Mouse (Mus musculus): ENCODE results near the gene Nr1i2. TPM values are rescaled to one million over a fixed set of nuclear protein-coding genes. Genes with fewer than 3 reads are reported as not detected.

Gene Nr1i2
- polyA plus RNA-seq, 1 experiment from 2014 or later: not detected

DNA sequence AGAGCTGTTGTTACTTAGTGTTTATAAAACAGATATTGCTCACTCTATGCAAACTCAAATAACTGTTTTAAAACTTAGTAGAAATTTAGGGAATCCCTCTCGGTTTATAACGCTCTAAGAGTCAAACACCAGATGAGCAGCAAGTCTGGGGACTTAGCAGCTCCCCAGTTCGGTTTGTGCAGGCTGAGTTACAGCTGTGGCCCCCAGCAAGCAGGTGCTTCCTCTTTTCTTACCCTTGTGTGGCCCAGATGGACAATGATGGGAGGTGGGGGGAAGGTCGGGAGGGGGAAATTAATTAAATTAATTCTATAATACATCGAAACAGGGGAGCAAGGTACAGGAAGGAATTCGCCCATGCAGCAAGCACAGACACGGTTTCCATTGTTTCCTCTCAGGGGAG lies 13.0 kb upstream of the Nr1i2 start:
- no peak overlapping the region for H3K27ac ChIP-seq (replicated peaks)
- H3K9ac ChIP-seq: no peak overlapping the region
- WGBS: 65% methylated on average over 7 of the region's 7 CpGs
- no peaks in the 10 kb centered on the region for H3K36me3 ChIP-seq
- ATAC-seq (ENCODE audit: extremely low read depth, insufficient number of reproducible peaks, low FRiP score, low TSS enrichment): no peak
- H3K4me2 ChIP-seq: no peak overlapping the region
- 0 out of 2 replicates have a peak, but pooled peaks cover 5% of the 10 kb centered on the region for H3K9me3 ChIP-seq
- no peaks in the 10 kb centered on the region for H3K4me1 ChIP-seq
- H3K27me3 ChIP-seq (replicated peaks): no peaks in the 10 kb centered on the region
- H3K4me3 ChIP-seq: no peak overlapping the region

DNA sequence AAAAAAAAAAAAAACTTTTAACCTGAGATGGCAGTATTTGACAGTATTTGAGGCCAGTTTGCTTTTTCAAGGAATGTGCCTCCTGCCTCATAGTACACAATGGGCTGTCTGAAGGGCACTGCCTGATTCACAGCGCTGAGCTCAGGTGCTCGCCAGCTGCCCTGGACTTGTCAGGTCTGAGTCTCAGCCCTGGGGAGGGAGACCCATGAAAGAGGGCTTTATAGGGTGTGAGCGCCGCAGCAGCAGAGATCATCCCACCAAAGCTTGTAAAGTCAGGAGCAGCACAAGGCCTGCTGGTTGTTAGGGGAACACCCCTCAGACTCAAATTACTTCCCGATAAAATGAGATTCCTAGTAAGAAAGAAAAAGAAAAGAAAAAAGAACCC lies 12.6 kb upstream of the Nr1i2 start:
- no peak overlapping the region for H3K27ac ChIP-seq (replicated peaks)
- H3K4me2 ChIP-seq: no peak overlapping the region
- WGBS: 65% methylated on average over 5 of the region's 5 CpGs
- ATAC-seq (ENCODE audit: extremely low read depth, insufficient number of reproducible peaks, low FRiP score, low TSS enrichment): no peak
- H3K4me1 ChIP-seq: no peaks in the 10 kb centered on the region
- H3K27me3 ChIP-seq (replicated peaks): no peaks in the 10 kb centered on the region
- H3K9me3 ChIP-seq: 0 out of 2 replicates have a peak, but pooled peaks cover 5% of the 10 kb centered on the region
- no peak overlapping the region for H3K4me3 ChIP-seq
- H3K9ac ChIP-seq: no peak overlapping the region
- H3K36me3 ChIP-seq: no peaks in the 10 kb centered on the region

DNA sequence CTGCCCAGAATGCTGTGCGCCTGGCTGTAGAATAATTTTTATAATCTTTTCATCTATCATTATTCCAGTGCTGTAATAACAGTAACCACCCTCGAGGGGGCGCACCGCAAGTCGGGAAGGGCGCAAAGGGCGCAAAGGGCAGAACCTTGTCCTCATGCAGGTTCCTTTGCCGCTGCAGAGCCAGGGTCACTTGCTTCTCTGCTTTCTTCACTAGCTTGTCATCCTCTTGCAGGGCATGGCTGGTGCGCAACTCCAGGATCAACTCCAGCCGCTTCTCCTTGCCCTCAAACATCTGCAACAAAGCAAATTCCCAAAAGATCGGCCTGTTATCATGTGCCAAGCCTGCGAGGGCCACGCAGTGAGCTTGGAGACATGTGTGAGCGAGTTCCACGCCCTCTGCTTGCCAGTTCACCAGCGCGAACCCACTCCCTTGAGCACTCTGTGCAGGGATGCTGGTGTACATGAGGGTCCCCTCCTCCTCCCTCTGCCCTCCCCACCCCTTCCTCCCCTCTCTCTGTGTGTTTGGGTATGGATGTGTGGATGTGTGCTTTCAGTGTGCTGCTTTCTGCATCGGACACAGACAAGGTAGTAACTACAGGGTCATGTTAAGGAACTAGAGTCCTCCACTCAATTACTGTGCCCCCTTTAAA lies 12.1 kb upstream of the Nr1i2 start:
- Histone ChIP-seq H3K27me3 (replicated peaks) (no peaks in the 10 kb centered on the region), H3K9me3 (0 out of 2 replicates have a peak, but pooled peaks cover 5% of the 10 kb centered on the region), H3K4me2 (no peak overlapping the region), H3K27ac (replicated peaks) (no peak overlapping the region), H3K4me3 (no peak overlapping the region), H3K36me3 (no peaks in the 10 kb centered on the region), H3K4me1 (no peaks in the 10 kb centered on the region), H3K9ac (no peak overlapping the region)
- 39% methylated on average over 18 of the region's 18 CpGs for WGBS
- no peak for ATAC-seq (ENCODE audit: extremely low read depth, insufficient number of reproducible peaks, low FRiP score, low TSS enrichment)

DNA sequence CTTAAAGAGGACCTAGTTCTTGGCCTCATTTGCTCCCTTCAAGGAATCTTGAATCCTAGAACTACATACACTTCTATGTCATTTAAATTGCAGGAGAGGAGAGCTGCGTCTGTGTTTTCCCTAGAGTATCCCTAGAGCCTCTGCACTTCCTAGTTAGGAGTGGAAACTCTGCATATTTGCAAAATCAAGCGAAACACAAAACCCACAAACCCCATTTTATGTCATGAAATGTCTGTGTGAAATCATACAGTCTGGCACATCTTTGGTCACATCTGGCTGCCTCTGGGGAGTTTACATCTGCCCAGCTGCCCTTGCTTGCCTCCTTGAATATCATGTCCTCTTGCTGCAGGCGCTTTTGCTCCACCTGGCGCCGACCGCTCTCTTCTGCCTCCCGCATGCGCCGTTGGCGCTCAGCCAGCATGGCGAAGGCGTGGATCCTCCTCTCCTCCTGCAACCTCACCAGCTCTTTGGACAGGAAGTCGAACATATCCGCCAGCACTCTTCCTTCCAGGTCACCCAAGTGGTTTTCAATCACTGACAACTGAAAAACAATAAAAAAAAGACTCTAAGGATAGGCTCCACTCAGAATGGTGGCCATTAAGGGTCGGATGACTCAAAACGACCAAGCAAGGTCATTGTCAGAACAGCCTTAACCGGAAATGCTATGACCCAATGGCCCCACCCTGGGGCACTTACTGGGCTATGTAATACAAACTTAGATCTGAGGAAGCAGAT lies 10.0 kb upstream of the Nr1i2 start:
- 54% methylated on average over 17 of the region's 17 CpGs for WGBS
- no peaks in the 10 kb centered on the region for H3K4me1 ChIP-seq
- H3K27me3 ChIP-seq (replicated peaks): no peaks in the 10 kb centered on the region
- no peaks in the 10 kb centered on the region for H3K36me3 ChIP-seq
- H3K4me2 ChIP-seq: peak overlapping the region; percentile 36
- no peak for ATAC-seq (ENCODE audit: extremely low read depth, insufficient number of reproducible peaks, low FRiP score, low TSS enrichment)
- no peak overlapping the region for H3K27ac ChIP-seq (replicated peaks)
- H3K4me3 ChIP-seq: no peak overlapping the region
- 0 out of 2 replicates have a peak, but pooled peaks cover 5% of the 10 kb centered on the region for H3K9me3 ChIP-seq
- no peak overlapping the region for H3K9ac ChIP-seq

DNA sequence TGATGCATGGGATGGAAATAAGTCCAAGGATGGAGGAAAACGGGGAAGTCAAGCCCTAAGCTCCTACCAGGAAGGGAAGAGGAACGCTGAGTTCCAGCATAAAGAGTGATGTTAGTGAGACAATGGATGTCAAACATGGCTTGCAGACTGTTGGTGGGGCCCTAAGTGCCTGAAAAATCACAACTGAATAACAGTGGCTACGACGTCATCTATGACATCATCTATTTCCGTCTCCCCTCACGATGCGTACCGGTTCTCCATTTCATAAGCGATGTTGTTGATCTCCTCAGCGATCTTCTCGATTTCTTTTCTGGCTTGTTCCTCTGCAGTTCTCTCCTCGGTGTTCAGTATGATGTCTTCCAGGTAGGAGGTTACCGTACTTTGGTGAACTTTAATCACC lies 7.7 kb upstream of the Nr1i2 start:
- Histone ChIP-seq H3K27me3 (replicated peaks) (no peaks in the 10 kb centered on the region), H3K4me3 (no peak overlapping the region), H3K9me3 (no peaks in the 10 kb centered on the region), H3K27ac (replicated peaks) (no peak overlapping the region), H3K4me1 (no peaks in the 10 kb centered on the region), H3K4me2 (no peak overlapping the region), H3K36me3 (no peaks in the 10 kb centered on the region), H3K9ac (no peak overlapping the region)
- WGBS: 77% methylated on average over 13 of the region's 13 CpGs
- ATAC-seq (ENCODE audit: extremely low read depth, insufficient number of reproducible peaks, low FRiP score, low TSS enrichment): no peak

DNA sequence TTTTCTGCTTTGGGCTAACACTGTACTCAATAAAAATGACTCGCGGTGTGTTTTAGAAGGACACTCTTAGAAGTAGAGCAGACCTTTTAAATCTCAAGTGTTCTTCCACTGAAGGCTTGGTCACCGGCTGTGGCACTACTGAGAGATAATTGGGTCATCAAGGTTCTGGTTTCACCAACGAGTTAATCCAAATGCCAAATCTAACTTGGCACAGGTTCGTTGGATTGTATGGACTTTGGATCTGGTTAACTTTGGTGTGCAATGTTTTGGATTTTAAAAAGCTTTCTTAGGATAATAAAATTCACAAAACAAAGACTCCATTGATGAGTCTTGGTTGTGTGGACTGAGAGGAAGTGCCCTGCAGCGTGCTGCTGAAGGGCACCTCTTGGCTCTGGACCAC lies 3.8 kb upstream of the Nr1i2 start:
- Histone ChIP-seq H3K4me3 (no peak overlapping the region), H3K4me2 (no peak overlapping the region), H3K27ac (replicated peaks) (no peak overlapping the region), H3K36me3 (no peaks in the 10 kb centered on the region), H3K4me1 (peaks cover 8% of the 10 kb centered on the region), H3K27me3 (replicated peaks) (no peaks in the 10 kb centered on the region), H3K9me3 (no peaks in the 10 kb centered on the region), H3K9ac (no peak overlapping the region)
- no peak for ATAC-seq (ENCODE audit: extremely low read depth, insufficient number of reproducible peaks, low FRiP score, low TSS enrichment)
- WGBS: 80% methylated on average over 6 of the region's 6 CpGs

DNA sequence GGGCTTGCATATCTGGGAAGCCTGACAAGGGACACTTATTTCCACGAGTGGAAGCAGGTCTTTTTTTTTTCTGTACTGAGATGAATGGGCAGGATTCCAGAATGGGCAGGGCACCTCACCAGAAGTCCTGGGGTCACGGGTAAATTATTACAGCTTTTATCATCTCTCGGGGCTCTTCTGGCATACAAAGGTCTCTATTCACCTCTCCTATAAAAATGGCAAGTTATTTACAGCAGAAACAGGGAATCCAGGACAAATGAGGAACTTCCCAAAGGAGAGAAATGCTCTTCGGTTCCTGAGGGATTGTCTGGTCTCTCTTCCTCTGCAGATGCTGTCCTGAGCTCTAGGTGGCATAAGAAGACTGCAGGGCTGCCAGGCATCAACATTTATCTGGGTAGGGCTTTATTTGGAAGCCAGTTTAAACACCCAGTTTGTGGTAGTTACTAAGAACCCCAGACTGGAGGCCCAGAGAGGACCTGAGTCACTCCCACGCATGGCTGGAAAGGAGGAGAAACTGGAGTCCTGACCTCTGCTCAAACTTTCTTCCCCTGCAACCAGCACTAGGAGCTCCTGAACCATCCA lies 816 bp upstream of the Nr1i2 start:
- no peak overlapping the region for H3K27ac ChIP-seq (replicated peaks)
- ATAC-seq (ENCODE audit: extremely low read depth, insufficient number of reproducible peaks, low FRiP score, low TSS enrichment): no peak
- H3K27me3 ChIP-seq (replicated peaks): no peaks in the 10 kb centered on the region
- no peaks in the 10 kb centered on the region for H3K36me3 ChIP-seq
- H3K9me3 ChIP-seq: no peaks in the 10 kb centered on the region
- H3K4me2 ChIP-seq: no peak overlapping the region
- 36% methylated on average over 5 of the region's 5 CpGs for WGBS
- H3K4me3 ChIP-seq: no peak overlapping the region
- H3K4me1 ChIP-seq: peaks cover 8% of the 10 kb centered on the region
- no peak overlapping the region for H3K9ac ChIP-seq

DNA sequence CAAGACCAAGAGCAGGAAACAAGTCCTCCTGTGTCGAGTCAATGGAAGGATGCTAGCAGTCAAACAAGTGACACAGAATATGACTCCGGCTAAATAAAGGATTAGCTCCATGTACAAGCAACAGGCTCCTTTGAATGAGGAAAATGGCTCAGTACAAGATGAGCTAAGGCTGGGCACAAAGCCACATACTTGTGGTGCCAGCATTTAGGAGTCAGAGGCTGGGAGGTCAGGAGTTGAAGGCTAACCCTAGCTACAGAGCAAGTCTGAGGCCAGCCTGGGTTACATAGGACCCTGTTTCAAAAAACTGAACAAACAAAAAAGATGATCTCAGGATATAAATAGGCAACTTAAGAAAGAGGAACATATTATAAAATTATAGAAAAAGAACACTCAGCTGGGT lies 4.5 kb downstream of the Nr1i2 start:
- no peaks in the 10 kb centered on the region for H3K9me3 ChIP-seq
- H3K27ac ChIP-seq (replicated peaks): no peak overlapping the region
- H3K4me1 ChIP-seq: peaks cover 11% of the 10 kb centered on the region
- no peak for ATAC-seq (ENCODE audit: extremely low read depth, insufficient number of reproducible peaks, low FRiP score, low TSS enrichment)
- H3K36me3 ChIP-seq: no peaks in the 10 kb centered on the region
- WGBS: 51% methylated on average over 2 of the region's 2 CpGs
- no peak overlapping the region for H3K4me3 ChIP-seq
- no peak overlapping the region for H3K4me2 ChIP-seq
- H3K27me3 ChIP-seq (replicated peaks): no peaks in the 10 kb centered on the region
- H3K9ac ChIP-seq: no peak overlapping the region

DNA sequence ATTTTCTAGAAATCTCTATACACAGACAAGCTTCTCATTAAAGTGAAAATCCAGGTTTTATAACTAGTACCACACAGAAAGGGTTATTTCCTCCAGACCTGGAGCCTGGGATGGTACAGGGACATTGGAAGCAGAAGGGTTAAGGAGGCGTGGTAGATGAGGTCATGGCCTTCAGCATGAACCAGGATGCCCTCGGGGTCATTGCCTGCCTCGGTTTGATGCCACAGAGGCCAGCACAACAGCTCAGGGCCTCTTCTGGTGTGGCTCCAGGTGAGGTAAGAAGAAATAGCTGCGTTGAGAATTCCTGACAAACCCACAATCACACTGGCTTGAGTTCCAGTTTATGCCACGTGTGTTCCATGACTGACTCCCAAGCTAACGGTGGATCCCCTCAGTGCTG lies 5.8 kb downstream of the Nr1i2 start:
- peaks cover 8% of the 10 kb centered on the region; the same call in 1 of the 2 replicates for H3K4me1 ChIP-seq
- no peak for ATAC-seq (ENCODE audit: extremely low read depth, insufficient number of reproducible peaks, low FRiP score, low TSS enrichment)
- H3K4me2 ChIP-seq: no peak overlapping the region
- no peak overlapping the region for H3K4me3 ChIP-seq
- WGBS: 26% methylated on average over 6 of the region's 6 CpGs
- no peak overlapping the region for H3K27ac ChIP-seq (replicated peaks)
- H3K9ac ChIP-seq: no peak overlapping the region
- no peaks in the 10 kb centered on the region for H3K9me3 ChIP-seq
- H3K27me3 ChIP-seq (replicated peaks): no peaks in the 10 kb centered on the region
- H3K36me3 ChIP-seq: no peaks in the 10 kb centered on the region

DNA sequence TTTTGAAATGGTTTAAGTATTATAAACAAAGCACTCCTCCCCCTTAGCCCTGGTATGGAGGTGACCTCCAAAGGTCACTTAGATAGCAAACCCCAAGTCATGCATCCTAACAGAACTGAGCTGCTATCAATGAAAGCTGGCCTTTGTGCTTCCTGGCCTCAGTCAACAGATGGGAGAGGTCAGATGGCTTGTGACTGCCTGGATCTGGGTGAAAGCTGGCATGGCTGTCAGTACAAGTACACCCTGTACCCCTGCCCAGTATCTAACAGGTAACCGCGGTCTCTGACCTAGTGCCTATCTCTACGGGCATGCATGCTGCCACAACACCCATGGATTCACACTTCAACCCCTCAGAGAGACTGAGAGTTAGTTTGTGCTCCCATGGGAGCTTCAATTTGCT lies 6.9 kb downstream of the Nr1i2 start:
- Histone ChIP-seq H3K9ac (no peak overlapping the region), H3K9me3 (no peaks in the 10 kb centered on the region), H3K36me3 (no peaks in the 10 kb centered on the region), H3K4me3 (no peak overlapping the region), H3K27ac (replicated peaks) (no peak overlapping the region), H3K4me2 (no peak overlapping the region), H3K27me3 (replicated peaks) (no peaks in the 10 kb centered on the region), H3K4me1 (peaks cover 8% of the 10 kb centered on the region; the same call in 1 of the 2 replicates)
- WGBS: 79% methylated on average over 3 of the region's 3 CpGs
- ATAC-seq (ENCODE audit: extremely low read depth, insufficient number of reproducible peaks, low FRiP score, low TSS enrichment): no peak

DNA sequence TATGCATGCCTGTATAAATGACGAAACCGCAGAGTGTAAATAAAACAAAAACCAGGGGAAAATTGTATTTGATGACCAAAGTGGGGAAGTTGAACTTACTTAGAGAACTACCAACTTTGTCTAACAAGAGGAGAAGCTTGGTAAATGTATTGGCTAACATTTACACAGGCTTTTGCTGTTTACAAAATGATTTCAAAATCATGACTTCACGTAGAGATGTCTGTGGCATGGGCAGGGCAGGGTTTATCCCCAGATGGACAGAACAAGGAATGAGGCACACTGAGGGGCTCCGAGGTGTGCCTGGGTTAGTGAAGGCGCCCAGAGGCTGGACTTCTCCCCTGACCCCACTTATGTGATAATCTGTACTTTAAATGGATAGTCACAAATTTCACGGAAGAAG lies 7.3 kb downstream of the Nr1i2 start:
- no peak for ATAC-seq (ENCODE audit: extremely low read depth, insufficient number of reproducible peaks, low FRiP score, low TSS enrichment)
- no peak overlapping the region for H3K27ac ChIP-seq (replicated peaks)
- no peak overlapping the region for H3K9ac ChIP-seq
- peaks cover 8% of the 10 kb centered on the region; the same call in 1 of the 2 replicates for H3K4me1 ChIP-seq
- no peak overlapping the region for H3K4me2 ChIP-seq
- H3K27me3 ChIP-seq (replicated peaks): no peaks in the 10 kb centered on the region
- H3K9me3 ChIP-seq: no peaks in the 10 kb centered on the region
- no peaks in the 10 kb centered on the region for H3K36me3 ChIP-seq
- H3K4me3 ChIP-seq: no peak overlapping the region
- 71% methylated on average over 6 of the region's 6 CpGs for WGBS

Measured in heart, embryonic 13.5 days (tissue).